Mouse (Mus musculus) embryonic fibroblast, embryonic 13.5 days (primary cell): ENCODE measurements around the gene Slc35d1. TPM values are rescaled to one million over a fixed set of nuclear protein-coding genes. Genes with fewer than 3 reads are reported as not detected.

Experiments
- H3K27ac ChIP-seq: 2 replicates; pipeline ENCODE4 v1.5.1; 2012; ENCODE audit warnings: low read length, control low read depth, inconsistent platforms; ENCODE audit not compliant: insufficient read depth
- H3K4me1 ChIP-seq: 2 replicates; pipeline ENCODE4 v1.6.1; 2011; ENCODE audit warnings: low read length; ENCODE audit not compliant: control insufficient read depth, insufficient read depth
- H3K4me3 ChIP-seq: 2 replicates; pipeline ENCODE4 v1.5.1; 2011; ENCODE audit warnings: mild to moderate bottlenecking, control low read depth, low read length; ENCODE audit not compliant: insufficient read depth
- CTCF ChIP-seq: IDR thresholded peaks from 2 replicates; pipeline ENCODE4 v1.5.1; 2011; ENCODE audit warnings: mild to moderate bottlenecking, control low read depth, low read length, moderate library complexity, borderline replicate concordance; ENCODE audit not compliant: insufficient read depth
- POLR2A ChIP-seq: IDR thresholded peaks from 2 replicates; pipeline ENCODE4 v1.6.1; 2011; ENCODE audit warnings: low read depth, mild to moderate bottlenecking, control low read depth, low read length, moderate library complexity
- polyA plus RNA-seq: library from polyadenylated mRNA; stranded (reverse); fragments of >200 nt; gene quantifications from 2 replicates; pipeline ENCODE4 v1.2.4, GENCODE M21; 2011; ENCODE audit warnings: low read depth; ENCODE audit not compliant: missing spikeins, insufficient read length

Slc35d1 gene
- polyA plus RNA-seq: 14.0 and 20.6 TPM in 2 replicates

- TF ChIP-seq POLR2A (peak; percentile 69), CTCF (no peak)
- peak within 1 kb of the TSS; percentile 69 for H3K4me3 ChIP-seq
- H3K27ac ChIP-seq: peak within 1 kb of the TSS; percentile 66
- H3K4me1 ChIP-seq: no peaks in the 10 kb centered on the region
Observed at GRCm38 (mm10) chr4:103214925-103215820, at the start of gene Slc35d1. Gene Slc35d1 (minus strand): TSS chr4:103215164.

- H3K4me1 ChIP-seq: peaks cover 6% of the 10 kb centered on the region
- no peak overlapping the region for H3K4me3 ChIP-seq
- TF ChIP-seq POLR2A (no peak), CTCF (no peak)
- H3K27ac ChIP-seq: no peak overlapping the region
Observed at GRCm38 (mm10) chr4:103263812-103264396, 48.9 kb upstream of the Slc35d1 start.

- no peak overlapping the region for H3K27ac ChIP-seq
- H3K4me1 ChIP-seq: peaks cover 6% of the 10 kb centered on the region
- no peak overlapping the region for H3K4me3 ChIP-seq
- no peak for TF ChIP-seq CTCF
- no peak for TF ChIP-seq POLR2A
Observed at GRCm38 (mm10) chr4:103263378-103263777, 48.4 kb upstream of the Slc35d1 start.

- TF ChIP-seq CTCF (no peak), POLR2A (no peak)
- Histone ChIP-seq H3K27ac (no peak overlapping the region), H3K4me1 (no peaks in the 10 kb centered on the region; the same call in 1 of the 2 replicates), H3K4me3 (no peak overlapping the region)
Observed at GRCm38 (mm10) chr4:103258817-103259216, 43.9 kb upstream of the Slc35d1 start.

GRCm38 (mm10) chr4:103253846-103254245 lies 38.9 kb upstream of the Slc35d1 start:
- Histone ChIP-seq H3K4me3 (no peak overlapping the region), H3K4me1 (no peaks in the 10 kb centered on the region), H3K27ac (no peak overlapping the region)
- TF ChIP-seq POLR2A (no peak), CTCF (no peak)

GRCm38 (mm10) chr4:103249436-103250085 lies 34.6 kb upstream of the Slc35d1 start:
- Histone ChIP-seq H3K4me3 (no peak overlapping the region), H3K27ac (no peak overlapping the region; the same call in 1 of the 2 replicates)
- no peak for TF ChIP-seq CTCF
- TF ChIP-seq POLR2A: no peak

GRCm38 (mm10) chr4:103247813-103248212 lies 32.8 kb upstream of the Slc35d1 start:
- Histone ChIP-seq H3K4me1 (no peaks in the 10 kb centered on the region), H3K27ac (no peak overlapping the region), H3K4me3 (no peak overlapping the region)
- TF ChIP-seq CTCF (no peak), POLR2A (no peak)

More at GRCm38 (mm10) chr4:103249436-103250085, 34.6 kb upstream of the Slc35d1 start:
- H3K4me1 ChIP-seq: no peaks in the 10 kb centered on the region

- TF ChIP-seq CTCF: no peak
- no peak for TF ChIP-seq POLR2A
- no peak overlapping the region for H3K27ac ChIP-seq
- H3K4me1 ChIP-seq: no peaks in the 10 kb centered on the region
- no peak overlapping the region for H3K4me3 ChIP-seq
Observed at GRCm38 (mm10) chr4:103247249-103247648, 32.3 kb upstream of the Slc35d1 start.

GRCm38 (mm10) chr4:103232156-103232555 lies 17.2 kb upstream of the Slc35d1 start:
- H3K4me1 ChIP-seq: no peaks in the 10 kb centered on the region
- TF ChIP-seq CTCF: no peak
- TF ChIP-seq POLR2A: no peak
- no peak overlapping the region for H3K27ac ChIP-seq
- no peak overlapping the region for H3K4me3 ChIP-seq

- Histone ChIP-seq H3K27ac (no peak overlapping the region), H3K4me1 (no peaks in the 10 kb centered on the region), H3K4me3 (no peak overlapping the region)
- no peak for TF ChIP-seq CTCF
- TF ChIP-seq POLR2A: no peak
Observed at GRCm38 (mm10) chr4:103222854-103223253, 7.9 kb upstream of the Slc35d1 start.
